Mouse (Mus musculus) lung, postnatal 0 days (tissue): ENCODE data around the gene St6galnac1.

ENCODE experiments used
- CTCF ChIP-seq: IDR thresholded peaks from 2 replicates; pipeline ENCODE4 v1.5.1; 2016; ENCODE audit warnings: antibody characterized with exemption, mild to moderate bottlenecking
- EP300 ChIP-seq: IDR thresholded peaks from 2 replicates; pipeline ENCODE4 v1.6.1; 2016; ENCODE audit warnings: antibody characterized with exemption, mild to moderate bottlenecking, control low read depth

DNA sequence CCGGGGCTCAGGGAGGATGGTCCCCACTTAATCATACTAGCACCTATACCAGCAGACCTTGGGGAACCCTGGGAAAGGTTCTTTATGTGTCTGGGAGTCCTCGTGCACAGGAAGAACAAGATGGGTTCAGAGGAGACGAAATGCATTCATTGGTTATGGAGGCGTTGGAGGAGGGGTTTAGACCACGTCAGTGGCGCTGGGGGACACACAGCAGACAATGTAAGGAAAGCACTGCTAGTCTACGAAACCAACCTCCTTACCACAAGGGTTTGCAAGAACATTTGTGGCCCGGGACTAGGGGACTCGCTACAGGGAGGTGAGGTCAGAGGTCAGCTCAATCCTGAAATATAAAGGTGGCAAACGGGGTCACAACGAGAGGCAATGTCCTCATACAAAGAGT lies 35.2 kb upstream of the St6galnac1 start:
- TF ChIP-seq CTCF = no peak
- TF ChIP-seq EP300 = no peak
